Mouse (Mus musculus) forebrain, embryonic 14.5 days (tissue): ENCODE measurements around the gene Asb12. TPM values are rescaled to one million over a fixed set of nuclear protein-coding genes. Genes with fewer than 3 reads are reported as not detected.

Source experiments
- polyA plus RNA-seq: library from polyadenylated mRNA; unstranded; fragments of >200 nt; fragmentation: Nextera tagmentation; extraction: Ambion mirVana; gene quantifications from 2 replicates; pipeline ENCODE4 v1.2.1, GENCODE M21; 2014

Asb12 gene
- polyA plus RNA-seq, 1 experiment from 2014 or later = 0.39 TPM

Other genes starting within 250 kb of the Asb12 start
- 6.9 and 9.4 TPM in 2 replicates for gene Amer1, start 113.1 kb downstream of the Asb12 start, polyA plus RNA-seq
- gene Pfn5, start 117 bp upstream of the Asb12 start, polyA plus RNA-seq = not detected in 2 replicates
- gene Zc4h2, start 100.5 kb upstream of the Asb12 start, polyA plus RNA-seq = 91.3 and 100 TPM in 2 replicates
- 1.9 and 2.6 TPM in 2 replicates for gene Zc3h12b, start 153.7 kb upstream of the Asb12 start, polyA plus RNA-seq